Mouse (Mus musculus) heart, adult 2 months (tissue): ENCODE results near the gene Igf2bp3.

Experiments
- CTCF ChIP-seq: fragments of 200-600 bp; IDR thresholded peaks from 2 replicates; pipeline ENCODE4 v1.8.1; 2022; ENCODE audit warnings: antibody characterized with exemption, mild to moderate bottlenecking, moderate library complexity
- EP300 ChIP-seq: fragments of 200-500 bp; IDR thresholded peaks from 2 replicates; pipeline ENCODE4 v1.6.1; 2011; ENCODE audit warnings: low read depth, low read length, control low read depth; ENCODE audit not compliant: insufficient read depth
- POLR2A ChIP-seq: fragments of 200-500 bp; IDR thresholded peaks from 2 replicates; pipeline ENCODE4 v1.6.1; 2011; ENCODE audit warnings: mild to moderate bottlenecking, low read depth, low read length, control low read depth; ENCODE audit not compliant: insufficient read depth

- TF ChIP-seq POLR2A (peak; percentile 99), CTCF (no peak), EP300 (peak; percentile 70; the same call in 1 of the 2 replicates)
Measured at GRCm38 (mm10) chr6:49263847-49264243, 49.1 kb upstream of the Igf2bp3 start, which contains the start of gene Tra2a.
